Mouse (Mus musculus): Measurements from ENCODE around the gene Olfr223. TPM values are rescaled to one million over a fixed set of nuclear protein-coding genes. Genes with fewer than 3 reads are reported as not detected.

The Olfr223 gene
- total and polyA plus RNA-seq, 2 experiments from 2014 or later, result not detected

GRCm38 (mm10) chr11:59562837-59563236 lies 30.3 kb downstream of the Olfr223 start:
- no peak overlapping the region for H3K4me3 ChIP-seq (ENCODE audit: low read depth, low read length)
- WGBS, result 69% methylated on average over 9 of the region's 9 CpGs
- TF ChIP-seq CTCF (IDR thresholded peaks at IDR 0.05; ENCODE audit: low read depth), result no peak

DNA sequence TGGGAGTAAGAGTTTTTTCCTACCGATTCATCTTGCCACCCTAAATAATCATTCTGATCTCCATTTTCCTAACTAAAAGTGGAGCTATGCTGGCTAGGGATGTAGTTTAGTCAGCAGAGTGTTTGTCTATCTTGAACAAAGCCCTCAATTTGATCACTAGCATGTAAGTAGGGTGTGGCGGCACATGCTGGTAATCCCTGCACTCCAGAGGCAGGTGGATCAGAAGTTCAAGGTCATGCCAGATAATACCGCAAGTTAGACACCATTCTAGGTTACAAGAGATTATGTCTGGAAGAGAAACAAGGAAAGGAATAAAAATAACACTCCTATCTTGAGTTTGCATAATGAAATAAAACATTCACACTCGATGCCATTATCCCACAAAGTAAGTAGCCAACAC lies 30.8 kb downstream of the Olfr223 start:
- no peak for TF ChIP-seq CTCF (IDR thresholded peaks at IDR 0.05; ENCODE audit: low read depth)
- ATAC-seq (no peak), DNase-seq (no peak)
- H3K27me3 ChIP-seq (ENCODE audit: insufficient read depth, low read length), result no peaks in the 10 kb centered on the region
- no peak overlapping the region for H3K27ac ChIP-seq (ENCODE audit: low read depth, low read length)
- H3K4me1 ChIP-seq (ENCODE audit: insufficient read depth), result no peaks in the 10 kb centered on the region
- no peaks in the 10 kb centered on the region for H3K9me3 ChIP-seq (ENCODE audit: low read length)
- WGBS, result 91% methylated on average over 4 of the region's 4 CpGs
- no peak overlapping the region for H3K9ac ChIP-seq
- H3K4me3 ChIP-seq (ENCODE audit: low read depth, low read length), result no peak overlapping the region
- H3K4me2 ChIP-seq (ENCODE audit: low read depth), result no peak overlapping the region
- H3K36me3 ChIP-seq (ENCODE audit: insufficient read depth), result no peaks in the 10 kb centered on the region

More at GRCm38 (mm10) chr11:59562837-59563236, 30.3 kb downstream of the Olfr223 start:
- Histone ChIP-seq H3K9ac (no peak overlapping the region), H3K36me3 (ENCODE audit: insufficient read depth) (no peaks in the 10 kb centered on the region), H3K9me3 (ENCODE audit: low read length) (no peaks in the 10 kb centered on the region), H3K4me1 (ENCODE audit: insufficient read depth) (no peaks in the 10 kb centered on the region), H3K27me3 (ENCODE audit: insufficient read depth, low read length) (no peaks in the 10 kb centered on the region), H3K27ac (ENCODE audit: low read depth, low read length) (no peak overlapping the region), H3K4me2 (ENCODE audit: low read depth) (no peak overlapping the region)
- DNase-seq (no peak), ATAC-seq (no peak)

DNA sequence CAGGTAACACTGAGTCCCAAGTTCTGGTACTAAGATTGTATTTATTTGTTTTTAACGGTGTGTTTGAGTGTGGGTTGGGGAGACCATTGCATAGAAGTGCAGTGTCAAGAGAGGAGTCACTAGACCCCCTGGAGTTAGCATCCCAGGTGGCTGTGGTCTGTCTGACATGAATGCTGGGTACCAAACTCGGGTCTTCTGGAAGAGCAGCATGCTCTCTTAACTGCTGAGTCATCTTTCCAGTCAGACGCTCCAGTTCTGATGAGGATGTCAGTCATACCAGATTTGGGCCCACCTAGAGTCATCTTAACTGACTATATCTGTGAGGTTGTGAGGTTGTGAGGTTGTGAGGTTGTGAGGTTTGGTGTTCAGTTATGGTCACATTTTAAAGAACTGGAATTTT lies 32.2 kb downstream of the Olfr223 start:
- Histone ChIP-seq H3K9me3 (ENCODE audit: low read length) (no peaks in the 10 kb centered on the region), H3K4me3 (ENCODE audit: low read depth, low read length) (no peak overlapping the region), H3K4me1 (ENCODE audit: insufficient read depth) (no peaks in the 10 kb centered on the region), H3K27ac (ENCODE audit: low read depth, low read length) (no peak overlapping the region), H3K4me2 (ENCODE audit: low read depth) (no peak overlapping the region), H3K36me3 (ENCODE audit: insufficient read depth) (no peaks in the 10 kb centered on the region), H3K9ac (no peak overlapping the region), H3K27me3 (ENCODE audit: insufficient read depth, low read length) (no peaks in the 10 kb centered on the region)
- WGBS, result 71% methylated on average over 3 of the region's 3 CpGs
- no peak for TF ChIP-seq CTCF (IDR thresholded peaks at IDR 0.05; ENCODE audit: low read depth)
- no peak for DNase-seq
- ATAC-seq, result no peak

DNA sequence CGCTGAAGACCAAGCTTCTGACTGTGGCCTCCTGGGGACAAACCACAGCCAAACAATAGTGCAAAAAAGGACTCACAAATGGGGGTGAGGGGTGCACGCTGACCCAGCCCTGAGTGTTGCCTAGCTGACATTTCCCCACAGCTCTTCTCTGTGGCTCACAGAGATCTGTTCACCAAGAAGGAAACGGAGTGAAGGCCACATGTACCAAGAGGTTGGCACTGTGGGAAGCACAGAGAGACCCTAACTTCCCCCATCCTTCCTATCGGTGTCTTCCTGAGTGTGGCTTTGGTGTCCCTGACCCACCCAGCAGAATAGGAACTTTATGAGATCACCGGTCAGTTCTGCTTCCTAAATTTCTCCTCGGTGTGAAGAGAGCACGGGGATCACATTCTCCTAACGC lies 38.6 kb downstream of the Olfr223 start:
- no peak overlapping the region for H3K4me3 ChIP-seq (ENCODE audit: low read depth, low read length)
- no peaks in the 10 kb centered on the region for H3K4me1 ChIP-seq (ENCODE audit: insufficient read depth)
- H3K36me3 ChIP-seq (ENCODE audit: insufficient read depth), result no peaks in the 10 kb centered on the region
- ATAC-seq, result no peak
- TF ChIP-seq CTCF (IDR thresholded peaks at IDR 0.05; ENCODE audit: low read depth), result no peak
- no peak overlapping the region for H3K27ac ChIP-seq (ENCODE audit: low read depth, low read length)
- H3K9me3 ChIP-seq (ENCODE audit: low read length), result no peaks in the 10 kb centered on the region
- no peak overlapping the region for H3K4me2 ChIP-seq (ENCODE audit: low read depth)
- no peak for DNase-seq
- H3K27me3 ChIP-seq (ENCODE audit: insufficient read depth, low read length), result no peaks in the 10 kb centered on the region
- H3K9ac ChIP-seq, result no peak overlapping the region
- 76% methylated on average over 8 of the region's 8 CpGs for WGBS

DNA sequence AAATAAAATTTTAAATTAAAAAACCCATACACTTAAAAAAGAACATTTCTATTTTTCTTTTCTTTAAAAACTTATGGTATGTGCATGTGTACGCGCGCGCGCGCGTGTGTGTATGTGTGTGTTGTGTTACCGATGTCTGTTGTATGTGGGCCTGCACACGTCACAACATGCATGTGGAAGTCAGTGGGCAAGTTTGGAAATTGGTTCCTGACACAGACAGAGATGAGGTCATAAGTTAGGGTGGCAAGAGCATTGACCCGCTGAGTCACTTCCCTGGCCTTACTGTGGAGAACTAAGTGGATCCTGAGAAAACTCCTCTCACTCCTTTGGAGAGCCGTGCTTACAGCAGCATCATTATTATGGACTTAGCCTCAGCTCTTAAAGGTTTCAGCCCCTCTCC lies 39.0 kb downstream of the Olfr223 start:
- no peaks in the 10 kb centered on the region for H3K4me1 ChIP-seq (ENCODE audit: insufficient read depth)
- H3K36me3 ChIP-seq (ENCODE audit: insufficient read depth), result no peaks in the 10 kb centered on the region
- no peaks in the 10 kb centered on the region for H3K9me3 ChIP-seq (ENCODE audit: low read length)
- H3K27me3 ChIP-seq (ENCODE audit: insufficient read depth, low read length), result no peaks in the 10 kb centered on the region
- no peak overlapping the region for H3K4me3 ChIP-seq (ENCODE audit: low read depth, low read length)
- H3K4me2 ChIP-seq (ENCODE audit: low read depth), result no peak overlapping the region
- H3K9ac ChIP-seq, result no peak overlapping the region
- no peak for TF ChIP-seq CTCF (IDR thresholded peaks at IDR 0.05; ENCODE audit: low read depth)
- DNase-seq, result no peak
- ATAC-seq, result no peak
- 92% methylated on average over 11 of the region's 11 CpGs for WGBS
- H3K27ac ChIP-seq (ENCODE audit: low read depth, low read length), result no peak overlapping the region

- H3K27me3 ChIP-seq (ENCODE audit: insufficient read depth, low read length), result no peaks in the 10 kb centered on the region
- DNase-seq (no peak), ATAC-seq (no peak)
- 91% methylated on average over 9 of the region's 9 CpGs for WGBS
- no peak for TF ChIP-seq CTCF (IDR thresholded peaks at IDR 0.05; ENCODE audit: low read depth)
- no peaks in the 10 kb centered on the region for H3K4me1 ChIP-seq (ENCODE audit: insufficient read depth)
- no peaks in the 10 kb centered on the region for H3K9me3 ChIP-seq (ENCODE audit: low read length)
- no peak overlapping the region for H3K4me2 ChIP-seq (ENCODE audit: low read depth)
- H3K36me3 ChIP-seq (ENCODE audit: insufficient read depth), result no peaks in the 10 kb centered on the region
- no peak overlapping the region for H3K27ac ChIP-seq (ENCODE audit: low read depth, low read length)
- H3K4me3 ChIP-seq (ENCODE audit: low read depth, low read length), result no peak overlapping the region
- no peak overlapping the region for H3K9ac ChIP-seq
Measured at GRCm38 (mm10) chr11:59544005-59544404, 49.1 kb downstream of the Olfr223 start.

- no peak for ATAC-seq
- no peak overlapping the region for H3K4me3 ChIP-seq (ENCODE audit: low read depth, low read length)
- no peaks in the 10 kb centered on the region for H3K36me3 ChIP-seq (ENCODE audit: insufficient read depth)
- H3K27ac ChIP-seq (ENCODE audit: low read depth, low read length), result no peak overlapping the region
- H3K27me3 ChIP-seq (ENCODE audit: insufficient read depth, low read length), result no peaks in the 10 kb centered on the region
- H3K9me3 ChIP-seq (ENCODE audit: low read length), result no peaks in the 10 kb centered on the region
- no peak for DNase-seq
- no peaks in the 10 kb centered on the region for H3K4me1 ChIP-seq (ENCODE audit: insufficient read depth)
- 91% methylated on average over 3 of the region's 3 CpGs for WGBS
- H3K4me2 ChIP-seq (ENCODE audit: low read depth), result no peak overlapping the region
- no peak for TF ChIP-seq CTCF (IDR thresholded peaks at IDR 0.05; ENCODE audit: low read depth)
- no peak overlapping the region for H3K9ac ChIP-seq
Measured at GRCm38 (mm10) chr11:59543376-59543775, 49.7 kb downstream of the Olfr223 start.

DNA sequence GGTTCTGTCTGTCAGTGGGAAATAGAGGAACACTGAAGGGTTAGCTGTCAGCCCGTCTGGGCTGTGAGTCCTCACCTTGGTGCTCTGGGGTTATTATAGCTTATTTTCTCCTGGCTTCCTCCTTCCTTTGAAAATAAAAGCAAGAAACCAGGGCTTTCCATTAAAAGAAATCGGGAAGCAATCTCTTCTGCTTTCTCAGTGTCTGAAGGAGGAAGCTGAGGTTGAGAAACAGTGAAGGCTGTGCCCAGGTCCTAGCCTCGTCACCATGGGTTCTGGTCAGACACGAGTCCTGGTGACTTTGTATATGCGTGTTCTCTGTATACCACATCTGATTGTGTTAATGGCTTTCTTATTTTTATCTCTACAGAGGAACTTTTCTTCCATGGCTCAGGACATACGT lies 50.6 kb downstream of the Olfr223 start:
- no peak overlapping the region for H3K9ac ChIP-seq
- no peak overlapping the region for H3K4me2 ChIP-seq (ENCODE audit: low read depth)
- H3K27ac ChIP-seq (ENCODE audit: low read depth, low read length), result no peak overlapping the region
- H3K27me3 ChIP-seq (ENCODE audit: insufficient read depth, low read length), result no peaks in the 10 kb centered on the region
- 80% methylated on average over 6 of the region's 6 CpGs for WGBS
- TF ChIP-seq CTCF (IDR thresholded peaks at IDR 0.05; ENCODE audit: low read depth), result no peak
- ATAC-seq, result no peak
- no peak for DNase-seq
- H3K9me3 ChIP-seq (ENCODE audit: low read length), result no peaks in the 10 kb centered on the region
- no peaks in the 10 kb centered on the region for H3K36me3 ChIP-seq (ENCODE audit: insufficient read depth)
- no peaks in the 10 kb centered on the region for H3K4me1 ChIP-seq (ENCODE audit: insufficient read depth)
- H3K4me3 ChIP-seq (ENCODE audit: low read depth, low read length), result no peak overlapping the region
